Mouse (Mus musculus): ENCODE results near the gene Sh3bgrl. TPM values are rescaled to one million over a fixed set of nuclear protein-coding genes. Genes with fewer than 3 reads are reported as not detected.
A peak's percentile ranks its signal among the peaks of the same experiment; 100 is the strongest.
"Not testable (repeated sequence)": the region's sequence is repeated elsewhere in the genome, so short reads cannot be mapped to it uniquely, and the experiment has no call there.

Sh3bgrl gene
- 135 and 137 TPM in 2 replicates for polyA plus RNA-seq (2015; fragmentation: Nextera tagmentation; extraction: Ambion mirVana)

DNA sequence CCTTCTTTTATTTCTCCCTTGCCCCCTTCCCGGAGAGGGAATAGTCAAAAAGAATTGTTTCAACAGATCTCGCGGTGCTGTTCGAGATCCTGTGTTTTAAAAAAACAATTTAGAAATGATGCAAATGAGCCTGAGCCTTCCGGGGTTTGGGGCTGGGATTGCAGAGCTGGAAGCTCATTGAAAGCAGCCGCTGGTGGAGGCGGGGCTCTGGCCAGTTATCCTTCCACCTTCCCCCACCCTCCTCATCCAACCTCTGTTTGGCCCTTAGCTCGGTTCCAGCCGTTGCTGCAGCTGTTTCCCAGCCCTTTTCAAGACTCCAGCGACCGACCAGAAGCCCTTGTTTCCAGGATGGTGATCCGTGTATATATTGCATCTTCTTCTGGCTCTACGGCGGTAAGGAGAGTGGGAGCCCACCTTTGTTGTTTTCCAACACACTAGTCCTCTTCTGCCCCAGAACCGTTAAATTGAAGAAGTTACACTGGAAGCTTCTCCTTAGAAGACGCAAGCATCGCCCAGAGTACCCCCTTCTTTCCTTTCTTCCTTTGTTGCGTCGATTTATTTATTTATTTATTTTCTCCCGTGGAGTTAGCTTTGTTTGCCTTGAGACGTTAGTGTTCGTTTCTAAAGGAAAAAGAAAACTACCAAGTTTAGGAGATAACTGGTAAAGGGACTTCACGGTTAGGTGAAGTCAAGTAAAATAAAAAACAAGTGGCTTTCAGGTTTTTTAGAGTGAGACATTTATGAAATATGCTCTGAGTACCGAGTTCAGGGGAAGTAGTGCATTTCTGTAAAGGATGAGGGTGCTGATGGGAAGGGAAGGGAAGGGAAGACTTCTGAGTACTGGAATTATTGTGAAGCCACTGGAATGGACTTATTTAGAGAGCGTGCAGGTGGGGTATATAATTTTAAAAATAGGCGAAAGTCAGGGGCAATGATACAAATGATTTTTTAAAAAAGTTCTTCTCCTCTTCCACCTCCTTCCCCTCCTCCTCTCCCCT lies at the start of gene Sh3bgrl:
Gene Sh3bgrl, plus strand, starts transcription at position 121 of the 998 bp plus-strand sequence.
- no peaks in the 10 kb centered on the region for H3K9me3 ChIP-seq (replicated peaks)
- H3K4me1 ChIP-seq: no peaks in the 10 kb centered on the region
- H3K27ac ChIP-seq (replicated peaks): peak within 1 kb of the TSS; percentile 90
- WGBS: 16% methylated on average over 26 of the region's 26 CpGs
- peak within 1 kb of the TSS; percentile 39 for H3K4me2 ChIP-seq (replicated peaks)
- peak within 1 kb of the TSS; percentile 56 for H3K4me3 ChIP-seq (replicated peaks)
- no peaks in the 10 kb centered on the region for H3K27me3 ChIP-seq
- no peaks in the 10 kb centered on the region for H3K36me3 ChIP-seq
- peak; percentile 91 for ATAC-seq (ENCODE audit: insufficient number of reproducible peaks, low FRiP score, low TSS enrichment, low read depth)
- H3K9ac ChIP-seq: peak within 1 kb of the TSS; percentile 26

DNA sequence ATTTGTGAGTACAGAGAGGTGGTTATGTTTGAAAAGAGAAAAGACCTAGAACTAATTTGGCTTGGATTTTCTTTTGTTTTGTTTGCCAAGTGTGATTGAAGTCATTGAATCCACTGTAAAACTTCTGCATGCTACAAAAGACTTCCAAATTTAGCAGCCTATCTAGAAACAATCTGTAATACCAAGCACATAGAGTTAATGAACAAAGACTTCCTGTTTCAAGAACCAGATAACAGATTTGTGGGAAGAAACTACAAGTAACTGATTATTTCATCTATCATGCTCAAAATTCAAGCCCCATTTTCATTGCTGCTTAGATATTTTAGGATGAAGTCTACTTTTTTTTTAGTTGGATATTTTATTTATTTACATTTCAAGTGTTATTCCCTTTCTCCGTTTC lies 47.4 kb upstream of the Sh3bgrl start:
- ATAC-seq (ENCODE audit: insufficient number of reproducible peaks, low FRiP score, low TSS enrichment, low read depth): no peak
- Histone ChIP-seq H3K36me3 (no peaks in the 10 kb centered on the region), H3K9ac (no peak overlapping the region), H3K9me3 (replicated peaks) (no peaks in the 10 kb centered on the region), H3K27me3 (no peaks in the 10 kb centered on the region), H3K4me2 (replicated peaks) (no peak overlapping the region), H3K27ac (replicated peaks) (no peak overlapping the region), H3K4me3 (replicated peaks) (no peak overlapping the region), H3K4me1 (no peaks in the 10 kb centered on the region)
- WGBS: 44% methylated on average over 1 of the region's 1 CpGs

DNA sequence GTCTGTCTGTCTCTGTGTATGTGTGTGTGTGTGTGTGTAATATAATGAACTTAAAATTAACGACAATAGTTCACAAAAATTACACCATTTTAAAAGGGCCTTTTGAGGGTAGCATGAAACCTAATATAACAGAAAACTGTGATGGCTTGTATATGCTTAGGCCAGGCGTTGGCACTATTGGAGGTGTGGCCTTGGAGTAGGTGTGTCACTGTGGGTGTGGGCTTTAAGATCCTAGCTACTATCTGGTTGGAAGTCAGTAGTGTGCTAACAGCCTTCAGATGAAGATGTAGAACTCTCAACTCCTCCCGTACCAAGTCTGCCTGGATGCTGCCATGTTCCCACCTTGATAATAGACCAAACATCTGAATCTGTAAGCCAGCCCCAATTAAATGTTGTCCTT lies 23.4 kb upstream of the Sh3bgrl start:
- Histone ChIP-seq H3K4me3 (replicated peaks) (no peak overlapping the region), H3K4me2 (replicated peaks) (no peak overlapping the region), H3K9me3 (replicated peaks) (no peaks in the 10 kb centered on the region), H3K9ac (no peak overlapping the region), H3K27ac (replicated peaks) (no peak overlapping the region), H3K36me3 (no peaks in the 10 kb centered on the region), H3K4me1 (no peaks in the 10 kb centered on the region), H3K27me3 (no peaks in the 10 kb centered on the region)
- WGBS: 78% methylated on average over 3 of the region's 3 CpGs
- no peak for ATAC-seq (ENCODE audit: insufficient number of reproducible peaks, low FRiP score, low TSS enrichment, low read depth)

DNA sequence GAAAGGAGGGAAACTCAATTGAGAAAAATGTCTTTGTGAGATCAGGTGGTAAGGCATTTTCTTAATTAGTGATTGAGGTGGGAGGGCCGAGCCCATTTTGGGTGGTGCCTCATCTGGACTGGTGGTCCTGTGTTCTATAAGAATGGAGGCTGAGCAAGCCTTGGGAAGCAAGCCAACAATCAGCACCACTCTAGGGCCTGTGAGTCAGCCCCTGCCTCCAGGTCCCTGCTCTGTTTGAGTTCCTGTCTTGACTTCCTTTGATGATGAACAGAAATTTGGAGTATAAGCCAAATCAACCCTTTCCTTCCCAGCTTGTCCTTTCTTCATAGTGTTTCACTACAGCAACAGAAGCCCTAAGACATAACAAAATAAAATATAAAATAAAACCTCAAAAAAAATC lies 19.4 kb upstream of the Sh3bgrl start:
- H3K36me3 ChIP-seq: no peaks in the 10 kb centered on the region
- 46% methylated on average over 1 of the region's 1 CpGs for WGBS

DNA sequence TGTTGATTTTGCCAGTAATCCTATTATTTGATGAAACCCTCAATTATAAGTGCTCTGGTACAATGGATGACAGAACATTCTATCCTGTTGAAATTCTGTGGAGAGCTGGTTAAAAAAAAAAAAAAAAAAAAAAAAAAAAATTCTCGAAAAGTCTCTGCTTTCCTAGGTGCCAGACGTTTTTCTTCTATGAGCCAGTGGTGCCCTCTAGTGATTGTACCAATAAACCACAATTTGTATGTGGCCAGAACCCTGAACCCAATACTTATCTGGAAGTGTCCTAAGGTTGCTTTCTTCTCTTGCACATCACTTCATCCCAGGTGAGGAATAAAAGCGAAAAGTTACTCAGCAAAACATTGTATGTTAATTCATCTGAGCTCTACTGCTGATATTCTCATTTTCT lies 18.8 kb upstream of the Sh3bgrl start:
- no peak overlapping the region for H3K27ac ChIP-seq (replicated peaks)
- H3K4me3 ChIP-seq (replicated peaks): no peak overlapping the region
- H3K9ac ChIP-seq: no peak overlapping the region
- no peak overlapping the region for H3K4me2 ChIP-seq (replicated peaks)
- H3K4me1 ChIP-seq: no peaks in the 10 kb centered on the region
- H3K36me3 ChIP-seq: no peaks in the 10 kb centered on the region
- no peaks in the 10 kb centered on the region for H3K27me3 ChIP-seq
- no peak for ATAC-seq (ENCODE audit: insufficient number of reproducible peaks, low FRiP score, low TSS enrichment, low read depth)
- 11% methylated on average over 3 of the region's 3 CpGs for WGBS
- H3K9me3 ChIP-seq (replicated peaks): no peaks in the 10 kb centered on the region

More for the DNA sequence above, 19.4 kb upstream of the Sh3bgrl start:
- Histone ChIP-seq H3K4me3 (replicated peaks) (no peak overlapping the region), H3K4me1 (no peaks in the 10 kb centered on the region), H3K9ac (no peak overlapping the region), H3K27me3 (no peaks in the 10 kb centered on the region), H3K27ac (replicated peaks) (no peak overlapping the region), H3K4me2 (replicated peaks) (no peak overlapping the region), H3K9me3 (replicated peaks) (no peaks in the 10 kb centered on the region)
- ATAC-seq (ENCODE audit: insufficient number of reproducible peaks, low FRiP score, low TSS enrichment, low read depth): no peak

DNA sequence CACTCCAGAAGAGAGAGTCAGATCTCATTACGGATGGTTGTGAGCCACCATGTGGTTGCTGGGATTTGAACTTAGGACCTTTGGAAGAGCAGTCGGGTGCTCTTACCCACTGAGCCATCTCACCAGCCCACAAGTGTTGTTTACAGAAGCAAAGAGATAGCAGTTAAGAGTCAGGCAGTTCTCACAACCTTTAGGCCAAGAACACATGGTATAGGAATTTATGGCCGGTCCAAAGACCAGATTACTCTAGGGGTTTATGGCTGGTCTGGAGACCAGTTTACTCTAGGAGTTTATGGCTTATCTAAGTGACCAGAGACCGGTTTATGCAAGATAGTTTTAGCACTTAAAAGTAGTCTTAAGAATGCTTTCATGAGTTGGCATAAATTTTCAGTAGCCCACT lies 15.8 kb upstream of the Sh3bgrl start:
- H3K27me3 ChIP-seq; H3K36me3 ChIP-seq; H3K4me2 ChIP-seq (replicated peaks); H3K9me3 ChIP-seq (replicated peaks); H3K27ac ChIP-seq (replicated peaks); H3K4me1 ChIP-seq; H3K4me3 ChIP-seq (replicated peaks); ATAC-seq (ENCODE audit: insufficient number of reproducible peaks, low FRiP score, low TSS enrichment, low read depth); H3K9ac ChIP-seq: not testable (repeated sequence)
- 91% methylated on average over 3 of the region's 4 CpGs for WGBS

DNA sequence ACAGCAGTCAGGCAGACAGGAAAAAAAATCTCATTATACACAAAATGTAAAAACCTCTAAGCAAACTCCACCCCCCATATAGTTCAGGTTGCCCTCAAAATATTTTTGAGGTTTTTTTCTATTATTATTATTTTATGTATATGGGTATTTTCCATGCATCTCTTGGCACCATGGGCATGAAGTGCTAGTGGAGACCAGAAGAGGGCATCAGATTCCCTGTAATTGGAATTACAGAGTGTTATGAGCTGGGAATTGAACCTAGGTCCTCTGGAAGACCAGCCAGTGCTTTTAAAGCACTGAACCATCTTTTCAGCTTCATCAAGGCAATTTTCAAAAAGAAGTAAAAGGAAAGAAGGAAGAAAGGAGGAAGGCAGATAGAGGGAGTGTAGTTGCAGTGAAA lies 8.1 kb upstream of the Sh3bgrl start:
- no peaks in the 10 kb centered on the region for H3K36me3 ChIP-seq
- no peaks in the 10 kb centered on the region for H3K9me3 ChIP-seq (replicated peaks)
- H3K4me2 ChIP-seq (replicated peaks): no peak overlapping the region
- H3K27ac ChIP-seq (replicated peaks): no peak overlapping the region
- no peak overlapping the region for H3K4me3 ChIP-seq (replicated peaks)
- H3K27me3 ChIP-seq: no peaks in the 10 kb centered on the region
- no peak for ATAC-seq (ENCODE audit: insufficient number of reproducible peaks, low FRiP score, low TSS enrichment, low read depth)
- no peak overlapping the region for H3K9ac ChIP-seq
- H3K4me1 ChIP-seq: no peaks in the 10 kb centered on the region

DNA sequence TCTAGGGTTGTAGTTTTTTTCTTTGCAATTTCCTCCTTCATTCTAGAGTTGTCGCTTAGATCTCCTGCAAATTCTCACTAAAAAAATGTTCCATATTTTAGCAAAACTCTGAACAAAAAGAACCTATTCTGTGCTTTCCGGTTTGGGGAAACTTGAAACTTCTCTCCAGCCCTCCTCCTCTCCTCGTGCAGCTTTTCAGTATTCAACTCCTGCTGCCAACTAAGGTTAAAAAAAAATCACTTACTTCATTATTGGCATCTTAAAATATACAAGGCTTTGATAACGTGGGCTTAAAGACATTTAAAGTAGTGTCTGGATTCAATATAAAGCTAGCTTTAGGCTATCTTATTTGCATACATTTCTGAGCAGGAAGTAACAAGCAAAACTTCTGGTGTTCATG lies 365 bp upstream of the Sh3bgrl start:
- Histone ChIP-seq H3K4me3 (replicated peaks) (peak overlapping the region; percentile 56), H3K9me3 (replicated peaks) (no peaks in the 10 kb centered on the region), H3K27me3 (no peaks in the 10 kb centered on the region), H3K9ac (no peak overlapping the region), H3K36me3 (no peaks in the 10 kb centered on the region), H3K27ac (replicated peaks) (peak overlapping the region; percentile 90), H3K4me2 (replicated peaks) (peak overlapping the region; percentile 33), H3K4me1 (no peaks in the 10 kb centered on the region)
- no peak for ATAC-seq (ENCODE audit: insufficient number of reproducible peaks, low FRiP score, low TSS enrichment, low read depth)
- 14% methylated on average over 4 of the region's 4 CpGs for WGBS

DNA sequence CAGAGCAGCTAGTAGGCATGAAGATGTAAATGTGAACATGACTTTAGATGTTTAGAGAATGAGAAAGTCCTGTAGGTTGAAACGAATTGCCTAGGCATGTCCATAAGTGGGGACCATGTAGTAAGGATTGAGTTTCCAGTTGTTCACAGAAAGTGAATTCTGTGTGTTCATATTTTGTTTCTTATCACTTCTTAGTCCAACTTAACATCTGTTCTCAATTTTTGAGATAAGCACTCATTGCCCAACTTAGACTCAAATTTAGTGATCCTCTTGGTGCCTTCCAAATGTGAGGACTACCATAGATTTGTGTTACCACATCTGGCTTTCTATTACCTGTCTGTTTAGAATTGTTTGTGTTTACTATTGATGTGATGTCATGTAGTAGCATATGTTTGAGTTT lies 3.3 kb downstream of the Sh3bgrl start:
- Histone ChIP-seq H3K4me3 (replicated peaks) (no peak overlapping the region), H3K9ac (no peak overlapping the region), H3K4me2 (replicated peaks) (no peak overlapping the region), H3K27ac (replicated peaks) (no peak overlapping the region), H3K36me3 (no peaks in the 10 kb centered on the region), H3K4me1 (no peaks in the 10 kb centered on the region), H3K9me3 (replicated peaks) (no peaks in the 10 kb centered on the region), H3K27me3 (no peaks in the 10 kb centered on the region)
- 52% methylated on average over 1 of the region's 1 CpGs for WGBS
- ATAC-seq (ENCODE audit: insufficient number of reproducible peaks, low FRiP score, low TSS enrichment, low read depth): no peak

DNA sequence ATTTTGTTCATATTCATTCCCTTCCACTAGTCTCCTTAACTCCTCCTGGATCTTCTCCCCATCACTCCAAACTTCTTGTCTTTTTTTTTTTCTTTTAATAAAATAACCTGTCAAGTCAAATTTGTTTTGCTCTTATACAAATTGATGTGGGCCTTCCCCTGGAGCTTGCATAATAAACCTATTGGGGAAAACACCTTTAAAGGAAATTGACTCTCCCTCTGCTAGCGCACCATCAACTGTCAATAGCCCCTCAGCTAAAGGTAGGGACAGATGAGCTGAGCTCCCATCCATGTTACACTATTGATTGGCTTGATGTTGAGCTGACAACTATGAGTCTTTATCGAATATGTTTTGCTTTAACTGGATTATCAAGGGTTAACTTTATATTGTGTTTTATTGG lies 5.3 kb downstream of the Sh3bgrl start:
- no peak overlapping the region for H3K27ac ChIP-seq (replicated peaks)
- no peak overlapping the region for H3K4me3 ChIP-seq (replicated peaks)
- no peaks in the 10 kb centered on the region for H3K9me3 ChIP-seq (replicated peaks)
- no peaks in the 10 kb centered on the region for H3K4me1 ChIP-seq
- WGBS: 85% methylated on average over 2 of the region's 2 CpGs
- H3K4me2 ChIP-seq (replicated peaks): no peak overlapping the region
- no peaks in the 10 kb centered on the region for H3K27me3 ChIP-seq
- ATAC-seq (ENCODE audit: insufficient number of reproducible peaks, low FRiP score, low TSS enrichment, low read depth): no peak
- no peaks in the 10 kb centered on the region for H3K36me3 ChIP-seq
- H3K9ac ChIP-seq: no peak overlapping the region

DNA sequence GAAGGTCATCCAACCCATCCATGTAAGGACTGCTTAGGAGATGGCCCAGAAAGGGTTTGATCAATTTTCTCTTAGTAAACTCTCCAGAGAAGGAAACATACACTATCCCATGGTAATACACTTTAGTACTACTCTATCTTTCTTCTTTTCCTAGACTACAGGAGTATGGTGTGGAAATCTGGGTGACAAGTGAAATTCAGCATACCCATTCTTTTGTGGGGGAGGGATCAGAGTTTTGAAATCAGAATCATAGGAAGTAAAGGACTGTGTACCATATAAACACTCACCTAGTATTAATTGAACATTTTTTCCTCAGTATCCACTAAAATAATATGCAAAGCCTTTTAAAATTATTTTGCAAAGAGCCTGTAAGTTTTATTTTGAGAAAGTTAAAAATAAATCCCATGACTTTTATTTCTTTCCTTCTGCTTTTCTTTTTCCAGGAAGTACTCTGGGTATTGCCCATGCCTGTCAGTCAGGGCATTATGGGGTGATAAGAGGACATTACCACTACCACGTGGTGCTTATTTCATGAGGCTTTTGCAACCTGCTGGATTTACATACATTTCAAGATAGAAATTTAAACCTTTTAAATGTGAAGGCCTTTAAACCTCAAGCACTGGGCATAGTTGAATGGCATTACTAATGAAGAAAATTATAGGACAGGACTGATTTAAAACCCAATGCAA lies 13.1 kb downstream of the Sh3bgrl start:
- no peak overlapping the region for H3K4me2 ChIP-seq (replicated peaks)
- H3K9me3 ChIP-seq (replicated peaks): no peaks in the 10 kb centered on the region
- no peaks in the 10 kb centered on the region for H3K27me3 ChIP-seq
- no peak overlapping the region for H3K4me3 ChIP-seq (replicated peaks)
- no peak overlapping the region for H3K9ac ChIP-seq
- no peaks in the 10 kb centered on the region for H3K4me1 ChIP-seq
- 34% methylated on average over 1 of the region's 1 CpGs for WGBS
- H3K36me3 ChIP-seq: no peaks in the 10 kb centered on the region
- no peak for ATAC-seq (ENCODE audit: insufficient number of reproducible peaks, low FRiP score, low TSS enrichment, low read depth)
- H3K27ac ChIP-seq (replicated peaks): no peak overlapping the region

All from embryonic facial prominence, embryonic 15.5 days (tissue).